Mouse (Mus musculus) hindbrain, embryonic 12.5 days (tissue): ENCODE results near the gene Cacna1a. TPM values are rescaled to one million over a fixed set of nuclear protein-coding genes. Genes with fewer than 3 reads are reported as not detected.

Source experiments
- ATAC-seq: fragments of 200-750 bp; cut with Nextera tagmentation; 2 replicates; pipeline ENCODE4 v1.8.0; 2017; ENCODE audit warnings: moderate TSS enrichment; ENCODE audit not compliant: low FRiP score
- H3K27ac ChIP-seq: fragments of 300-500 bp; sonication (generic); 2 replicates; pipeline ENCODE4 v1.5.1; 2016; ENCODE audit warnings: mild to moderate bottlenecking
- H3K27me3 ChIP-seq: fragments of 300-500 bp; sonication (generic); 2 replicates; pipeline ENCODE4 v1.6.1; 2016; ENCODE audit warnings: mild to moderate bottlenecking
- H3K36me3 ChIP-seq: fragments of 300-500 bp; sonication (generic); 2 replicates; pipeline ENCODE4 v1.6.1; 2016; ENCODE audit warnings: mild to moderate bottlenecking
- H3K4me1 ChIP-seq: fragments of 300-500 bp; sonication (generic); 2 replicates; pipeline ENCODE4 v1.6.1; 2016
- H3K4me2 ChIP-seq: fragments of 300-500 bp; sonication (generic); replicated peaks from 2 replicates; pipeline ENCODE4 v1.6.1; 2016; ENCODE audit warnings: mild to moderate bottlenecking
- H3K4me3 ChIP-seq: fragments of 300-500 bp; sonication (generic); 2 replicates; pipeline ENCODE4 v1.5.1; 2016; ENCODE audit warnings: mild to moderate bottlenecking
- H3K9ac ChIP-seq: fragments of 300-500 bp; sonication (generic); 2 replicates; pipeline ENCODE4 v1.6.1; 2016; ENCODE audit warnings: mild to moderate bottlenecking, moderate library complexity
- H3K9me3 ChIP-seq: fragments of 300-500 bp; sonication (generic); replicated peaks from 2 replicates; pipeline ENCODE4 v1.6.1; 2016; ENCODE audit warnings: mild to moderate bottlenecking
- WGBS: fragments of 180-500 bp; shearing (Covaris S2); methylation state at CpG from one replicate; pipeline ENCODE4 v1.1.7; 2016; 5-methylcytosine and 5-hydroxymethylcytosine counted together
- polyA plus RNA-seq: library from polyadenylated mRNA; unstranded; fragments of >200 nt; fragmentation: Nextera tagmentation; extraction: Ambion mirVana; gene quantifications from 2 replicates; pipeline ENCODE4 v1.2.1, GENCODE M21; 2016

Cacna1a gene
- polyA plus RNA-seq, 1 experiment from 2014 or later: 16.1 TPM

DNA sequence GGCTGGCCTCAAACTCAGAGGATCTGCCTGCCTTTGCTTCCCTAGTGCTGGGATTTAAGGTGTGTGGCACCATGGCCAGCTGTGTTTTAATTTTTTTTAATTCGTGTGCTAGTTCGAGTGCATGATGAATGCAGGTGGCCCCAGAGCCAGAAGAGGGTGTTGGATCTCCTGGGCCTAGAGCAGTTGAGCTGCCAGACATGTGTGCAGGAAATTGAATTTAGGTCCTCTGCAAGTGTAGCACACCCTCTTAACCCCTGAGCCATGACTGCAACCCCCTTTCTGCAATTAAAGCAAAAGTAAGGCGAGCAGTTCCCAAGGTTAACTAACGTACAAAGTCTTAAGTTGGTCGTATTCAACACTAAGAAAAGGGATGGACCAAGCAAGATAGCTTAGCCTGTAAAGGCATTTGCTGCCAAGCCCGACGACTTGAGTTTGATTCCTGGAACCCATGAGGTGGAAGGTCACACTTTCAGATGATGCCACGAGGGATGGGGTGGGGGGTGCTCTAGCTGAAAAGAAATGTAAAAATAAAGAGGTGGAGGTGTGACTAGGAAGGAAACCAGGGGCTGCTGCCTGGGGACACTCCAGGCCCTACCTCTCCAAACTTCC is 249.8 kb downstream of the Cacna1a start:
- H3K27ac ChIP-seq: peak overlapping the region; percentile 92
- WGBS: 43% methylated on average over 8 of the region's 8 CpGs
- peaks cover 46% of the 10 kb centered on the region for H3K4me1 ChIP-seq

DNA sequence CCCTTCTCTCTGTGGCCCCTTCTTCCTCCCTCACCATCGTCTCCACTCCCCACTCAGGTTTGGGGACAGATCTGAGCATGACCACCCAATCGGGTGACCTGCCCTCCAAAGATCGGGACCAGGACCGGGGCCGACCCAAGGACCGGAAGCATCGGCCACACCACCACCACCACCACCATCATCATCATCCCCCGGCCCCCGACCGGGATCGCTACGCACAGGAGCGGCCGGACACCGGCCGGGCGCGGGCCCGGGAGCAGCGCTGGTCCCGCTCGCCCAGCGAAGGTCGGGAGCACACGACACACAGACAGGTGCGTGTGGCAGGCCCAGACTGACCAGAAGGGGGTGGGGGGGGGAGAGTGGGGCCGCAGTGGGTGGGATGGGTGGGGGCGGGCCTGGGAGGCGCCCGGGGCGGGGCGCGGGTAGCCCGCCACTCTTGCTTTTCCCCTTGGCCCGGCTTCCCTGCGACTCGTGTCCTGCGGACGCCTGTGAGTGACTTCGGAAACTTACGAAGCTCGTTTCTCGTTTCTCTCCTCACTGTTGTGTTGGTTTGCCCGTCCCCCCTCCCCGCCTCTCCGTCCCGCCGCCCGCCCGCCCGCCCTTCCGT is 250.4 kb downstream of the Cacna1a start:
- Histone ChIP-seq H3K27ac (peak overlapping the region; percentile 92), H3K4me3 (peak overlapping the region; percentile 52), H3K4me2 (peak overlapping the region; percentile 85), H3K9ac (peak overlapping the region; percentile 87), H3K4me1 (peaks cover 43% of the 10 kb centered on the region), H3K9me3 (no peaks in the 10 kb centered on the region), H3K27me3 (no peaks in the 10 kb centered on the region), H3K36me3 (0 out of 2 replicates have a peak, but pooled peaks cover under 1% of the 10 kb centered on the region)
- ATAC-seq: peak; percentile 38
- WGBS: under 1% methylated on average over 40 of the region's 52 CpGs

More for the DNA sequence above, 249.8 kb downstream of the Cacna1a start:
- Histone ChIP-seq H3K27me3 (no peaks in the 10 kb centered on the region), H3K36me3 (0 out of 2 replicates have a peak, but pooled peaks cover 6% of the 10 kb centered on the region), H3K9me3 (no peaks in the 10 kb centered on the region), H3K4me2 (peak overlapping the region; percentile 85), H3K4me3 (peak overlapping the region; percentile 52), H3K9ac (peak overlapping the region; percentile 87)
- no peak for ATAC-seq

DNA sequence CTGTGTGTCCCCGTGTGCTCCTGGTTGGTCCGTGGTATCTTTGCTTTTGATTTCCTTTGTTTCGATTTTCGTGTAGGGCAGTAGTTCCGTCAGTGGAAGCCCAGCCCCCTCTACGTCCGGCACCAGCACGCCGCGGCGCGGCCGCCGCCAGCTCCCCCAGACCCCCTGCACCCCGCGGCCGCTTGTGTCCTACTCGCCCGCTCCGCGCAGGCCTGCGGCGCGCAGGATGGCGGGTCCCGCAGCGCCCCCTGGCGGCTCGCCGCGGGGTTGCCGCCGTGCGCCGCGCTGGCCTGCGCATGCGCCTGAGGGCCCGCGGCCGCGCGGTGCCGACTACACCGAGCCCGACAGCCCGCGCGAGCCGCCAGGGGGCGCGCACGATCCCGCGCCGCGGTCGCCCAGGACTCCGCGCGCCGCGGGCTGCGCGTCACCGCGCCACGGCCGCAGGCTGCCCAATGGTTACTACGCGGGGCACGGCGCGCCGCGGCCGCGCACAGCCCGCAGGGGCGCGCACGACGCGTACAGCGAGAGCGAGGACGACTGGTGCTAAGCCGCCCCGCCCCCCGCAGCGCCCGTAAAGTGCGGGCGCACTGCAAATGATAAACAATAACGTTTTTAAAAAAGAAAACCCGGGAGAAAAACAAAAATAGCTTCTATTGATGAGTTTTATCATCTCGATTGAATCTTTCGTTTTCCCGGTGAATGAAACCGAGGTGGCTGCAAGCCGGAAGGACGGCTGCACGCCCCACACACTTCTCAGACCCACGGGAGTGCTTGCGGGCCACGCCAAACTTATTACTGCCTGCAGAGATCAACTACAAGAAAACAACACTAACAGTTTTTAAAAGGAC is 251.1 kb downstream of the Cacna1a start:
- Histone ChIP-seq H3K4me1 (peaks cover 36% of the 10 kb centered on the region), H3K9ac (peak overlapping the region; percentile 87), H3K4me3 (peak overlapping the region; percentile 52), H3K27me3 (no peaks in the 10 kb centered on the region), H3K4me2 (peak overlapping the region; percentile 85), H3K9me3 (no peaks in the 10 kb centered on the region), H3K27ac (peak overlapping the region; percentile 92), H3K36me3 (no peaks in the 10 kb centered on the region)
- WGBS: under 1% methylated on average over 87 of the region's 106 CpGs
- peak; percentile 91 for ATAC-seq

DNA sequence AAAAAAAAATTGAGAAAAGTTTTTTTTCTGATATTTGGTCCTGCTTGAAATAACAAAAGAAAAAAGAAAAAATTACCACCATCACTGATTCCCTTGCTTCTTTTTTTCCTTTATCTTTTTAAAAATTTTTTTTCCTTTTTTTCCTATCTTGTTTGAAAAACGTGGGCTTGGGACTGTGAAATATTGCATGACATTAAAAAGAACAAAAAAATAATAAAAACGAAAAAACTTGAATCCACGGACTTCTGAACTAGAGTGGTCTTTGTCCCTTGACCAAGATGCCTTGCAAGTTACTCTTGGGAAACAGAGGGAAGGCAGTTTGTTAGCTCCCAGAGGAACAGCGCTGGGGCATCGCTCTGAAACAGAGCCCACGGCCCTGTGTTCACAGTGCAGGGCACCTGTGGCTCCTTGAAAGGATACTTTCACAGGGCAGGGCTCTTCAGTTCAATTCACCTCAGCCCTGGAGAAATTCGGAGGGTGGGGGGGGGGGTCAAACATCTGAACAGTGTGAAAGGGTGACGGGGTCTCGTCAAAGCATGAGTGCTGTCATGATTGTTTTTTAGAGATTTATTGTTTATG is 251.9 kb downstream of the Cacna1a start:
- H3K27ac ChIP-seq: no peak overlapping the region
- WGBS: 30% methylated on average over 9 of the region's 9 CpGs
- no peaks in the 10 kb centered on the region for H3K9me3 ChIP-seq
- H3K4me2 ChIP-seq: peak overlapping the region; percentile 85
- peak overlapping the region; percentile 52 for H3K4me3 ChIP-seq
- no peaks in the 10 kb centered on the region for H3K36me3 ChIP-seq
- H3K9ac ChIP-seq: peak overlapping the region; percentile 8; the same call in 1 of the 2 replicates
- no peak for ATAC-seq
- H3K4me1 ChIP-seq: peaks cover 29% of the 10 kb centered on the region
- H3K27me3 ChIP-seq: no peaks in the 10 kb centered on the region

DNA sequence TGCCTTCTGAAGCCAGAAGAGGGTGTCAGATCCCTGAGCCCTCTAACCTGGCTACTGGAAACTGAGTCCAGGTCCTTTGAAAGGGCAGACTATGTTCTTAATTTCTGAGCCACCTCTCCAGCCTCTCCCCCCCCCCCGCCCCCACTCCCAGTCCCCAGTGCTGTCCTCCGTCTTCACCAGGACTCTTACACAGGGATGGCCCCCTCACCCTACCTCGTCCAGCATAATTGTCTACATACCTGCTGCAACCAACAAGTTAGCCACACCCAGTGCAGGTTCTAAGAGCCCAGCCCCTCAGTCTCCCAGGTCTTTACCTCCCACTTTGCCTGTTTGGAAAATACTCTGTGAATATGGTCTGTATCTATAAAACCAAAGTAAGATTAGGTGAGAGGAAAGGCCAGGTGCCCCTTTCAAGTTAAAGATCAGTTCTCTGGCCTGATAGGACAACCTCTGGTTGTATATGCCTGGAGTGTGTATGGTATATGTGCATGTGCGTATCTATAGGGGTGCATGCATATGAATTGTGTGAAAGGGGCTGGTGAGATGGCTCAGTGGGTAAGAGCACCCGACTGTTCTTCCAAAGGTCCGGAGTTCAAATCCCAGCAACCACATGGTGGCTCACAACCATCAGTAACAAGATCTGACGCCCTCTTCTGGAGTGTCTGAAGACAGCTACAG is 252.5 kb downstream of the Cacna1a start:
- no peaks in the 10 kb centered on the region for H3K36me3 ChIP-seq
- peaks cover 22% of the 10 kb centered on the region for H3K4me1 ChIP-seq
- H3K4me3 ChIP-seq: no peak overlapping the region
- WGBS: 73% methylated on average over 7 of the region's 7 CpGs
- H3K9ac ChIP-seq: no peak overlapping the region
- H3K9me3 ChIP-seq: no peaks in the 10 kb centered on the region
- H3K27ac ChIP-seq: no peak overlapping the region
- no peak overlapping the region for H3K4me2 ChIP-seq
- no peak for ATAC-seq
- H3K27me3 ChIP-seq: no peaks in the 10 kb centered on the region

DNA sequence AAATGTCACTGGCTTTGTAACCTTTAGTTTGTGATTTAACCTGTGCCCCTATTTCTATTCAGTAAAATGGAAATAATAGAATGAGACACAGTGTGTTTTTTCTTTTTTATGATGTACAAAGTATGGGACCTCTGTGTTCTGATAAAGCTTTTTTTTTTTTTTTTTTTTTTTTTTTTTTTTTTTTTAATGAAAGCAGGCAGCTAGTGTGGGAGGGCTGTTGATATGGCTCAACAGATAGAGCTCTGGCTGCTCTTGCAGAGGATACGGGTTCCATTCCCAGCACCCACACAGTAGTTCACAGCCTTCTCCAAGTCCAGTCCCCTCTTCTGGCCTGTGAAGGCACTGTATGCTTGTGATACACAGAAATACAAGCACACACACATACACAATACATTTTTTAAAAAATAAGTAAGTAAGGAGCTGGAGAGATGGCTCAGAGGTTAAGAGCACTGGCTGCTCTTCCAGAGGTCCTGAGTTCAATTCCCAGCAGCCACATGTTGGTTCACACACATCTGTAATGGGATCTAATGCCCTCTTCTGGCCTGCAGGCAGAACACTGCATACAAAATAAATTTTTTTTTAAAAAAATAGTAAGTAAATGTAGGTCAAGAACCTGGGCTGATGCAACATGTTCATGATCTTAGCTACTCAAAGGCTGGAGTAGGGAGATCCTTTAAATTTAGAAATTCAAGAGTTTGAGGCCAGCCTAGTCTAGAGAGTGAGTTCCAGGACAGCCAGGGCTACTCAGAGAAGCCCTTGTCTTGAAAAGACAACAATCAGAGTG is 253.5 kb downstream of the Cacna1a start:
- WGBS: 100% methylated on average over 1 of the region's 1 CpGs
- H3K27me3 ChIP-seq: no peaks in the 10 kb centered on the region
- H3K9ac ChIP-seq: no peak overlapping the region
- H3K4me1 ChIP-seq: peaks cover 14% of the 10 kb centered on the region
- no peak overlapping the region for H3K4me3 ChIP-seq
- no peaks in the 10 kb centered on the region for H3K36me3 ChIP-seq
- no peaks in the 10 kb centered on the region for H3K9me3 ChIP-seq
- ATAC-seq: no peak
- H3K4me2 ChIP-seq: no peak overlapping the region
- H3K27ac ChIP-seq: no peak overlapping the region

DNA sequence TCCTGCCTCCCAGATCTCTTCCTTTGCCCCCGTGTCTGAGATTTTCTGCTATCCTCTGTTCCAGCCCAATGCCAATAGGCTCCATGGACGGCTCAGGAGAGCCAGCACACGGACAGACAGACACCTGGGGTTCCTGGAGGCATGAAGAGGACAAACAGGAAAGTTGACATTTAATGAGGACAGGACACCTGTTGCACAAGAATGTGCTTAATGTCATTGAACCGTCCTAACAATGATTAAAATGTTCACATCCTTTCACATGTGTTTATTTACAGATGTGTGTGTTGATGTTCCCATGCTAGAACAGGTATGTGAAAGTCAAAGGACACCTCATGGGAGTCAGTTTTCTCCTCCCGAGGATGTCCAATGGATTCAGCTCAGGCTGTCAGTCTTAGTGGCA is 254.8 kb downstream of the Cacna1a start:
- Histone ChIP-seq H3K27me3 (no peaks in the 10 kb centered on the region), H3K4me1 (peaks cover 17% of the 10 kb centered on the region), H3K4me3 (no peak overlapping the region), H3K4me2 (no peak overlapping the region), H3K27ac (no peak overlapping the region), H3K9me3 (no peaks in the 10 kb centered on the region), H3K36me3 (no peaks in the 10 kb centered on the region), H3K9ac (no peak overlapping the region)
- WGBS: 76% methylated on average over 5 of the region's 5 CpGs
- ATAC-seq: no peak

DNA sequence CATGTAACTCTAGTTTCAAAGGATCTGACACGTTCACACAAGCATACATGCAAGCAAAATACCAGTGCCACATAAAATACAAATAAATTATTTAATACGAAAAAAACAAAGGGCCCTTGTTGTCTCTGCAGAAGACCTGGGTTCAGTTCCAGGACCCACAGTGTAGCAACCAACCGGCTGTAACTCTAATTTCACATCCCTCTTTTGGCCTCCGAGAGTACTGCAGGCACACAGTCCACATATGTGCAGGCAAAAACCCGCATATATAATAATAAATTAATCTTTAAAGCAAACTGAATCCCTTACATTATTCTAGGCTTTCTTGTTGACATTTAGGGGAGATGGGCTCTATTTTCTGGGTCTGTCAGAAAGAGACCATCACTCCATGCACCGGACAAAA is 258.6 kb downstream of the Cacna1a start:
- Histone ChIP-seq H3K4me3 (peak overlapping the region; percentile 17; the same call in 1 of the 2 replicates), H3K9ac (no peak overlapping the region), H3K27ac (no peak overlapping the region; the same call in 1 of the 2 replicates), H3K4me1 (peaks cover 17% of the 10 kb centered on the region), H3K36me3 (no peaks in the 10 kb centered on the region), H3K9me3 (no peaks in the 10 kb centered on the region), H3K27me3 (no peaks in the 10 kb centered on the region), H3K4me2 (no peak overlapping the region)
- 58% methylated on average over 6 of the region's 6 CpGs for WGBS
- no peak for ATAC-seq

DNA sequence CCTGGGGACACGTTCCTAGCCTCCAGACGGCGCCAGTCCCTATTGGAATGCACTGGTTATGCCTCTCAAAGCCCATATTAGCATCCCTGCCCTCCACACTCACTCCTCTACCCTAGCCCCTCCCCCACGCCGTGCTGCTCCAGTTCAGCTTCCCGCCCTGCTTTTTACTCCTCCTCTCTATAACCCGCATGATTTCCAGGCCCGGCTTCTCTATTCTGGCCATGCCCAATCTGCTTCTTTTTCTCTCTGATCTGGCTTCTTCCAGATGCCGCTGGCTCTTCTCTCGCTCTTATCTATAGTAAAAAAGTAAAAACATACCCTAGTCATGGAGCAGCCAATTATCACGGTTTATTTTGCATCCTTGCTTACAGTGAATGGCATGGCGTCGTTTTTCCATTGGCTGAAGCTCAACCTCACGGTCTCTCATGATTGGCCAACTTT is 259.2 kb downstream of the Cacna1a start:
- Histone ChIP-seq H3K4me2 (peak overlapping the region; percentile 49), H3K27ac (peak overlapping the region; percentile 55; the same call in 1 of the 2 replicates), H3K36me3 (no peaks in the 10 kb centered on the region), H3K4me1 (peaks cover 17% of the 10 kb centered on the region), H3K9ac (0 out of 2 replicates have a peak overlapping the region, but pooled peaks have one; percentile 35), H3K27me3 (no peaks in the 10 kb centered on the region), H3K9me3 (no peaks in the 10 kb centered on the region), H3K4me3 (peak overlapping the region; percentile 17)
- WGBS: 4% methylated on average over 14 of the region's 14 CpGs
- peak; percentile 78 for ATAC-seq

DNA sequence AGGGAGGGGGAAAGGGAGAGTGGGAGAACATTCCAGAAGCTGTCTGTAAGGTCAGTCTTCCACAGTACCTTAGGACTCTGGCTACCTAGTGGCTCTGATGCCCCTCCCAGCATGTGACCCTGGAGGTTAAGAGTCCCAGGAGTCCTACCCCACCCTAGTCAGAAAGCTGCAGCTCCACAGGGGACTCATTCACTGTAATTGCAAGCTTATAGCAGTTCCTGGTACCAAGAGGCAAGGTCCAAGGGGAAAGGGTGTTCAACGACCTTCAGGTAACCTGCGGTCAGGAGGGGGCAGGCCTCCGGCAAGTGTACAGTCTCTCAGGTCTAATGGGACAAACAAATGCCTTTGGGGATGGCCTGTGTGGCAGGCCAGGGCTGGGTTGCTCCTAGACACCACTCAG is 262.0 kb downstream of the Cacna1a start:
- 46% methylated on average over 3 of the region's 3 CpGs for WGBS
- Histone ChIP-seq H3K4me3 (no peak overlapping the region), H3K9ac (no peak overlapping the region), H3K4me2 (no peak overlapping the region), H3K9me3 (no peaks in the 10 kb centered on the region), H3K36me3 (no peaks in the 10 kb centered on the region), H3K27me3 (no peaks in the 10 kb centered on the region), H3K27ac (peak overlapping the region; percentile 62; the same call in 1 of the 2 replicates), H3K4me1 (peaks cover 23% of the 10 kb centered on the region)
- ATAC-seq: no peak; the same call in 1 of the 2 replicates

DNA sequence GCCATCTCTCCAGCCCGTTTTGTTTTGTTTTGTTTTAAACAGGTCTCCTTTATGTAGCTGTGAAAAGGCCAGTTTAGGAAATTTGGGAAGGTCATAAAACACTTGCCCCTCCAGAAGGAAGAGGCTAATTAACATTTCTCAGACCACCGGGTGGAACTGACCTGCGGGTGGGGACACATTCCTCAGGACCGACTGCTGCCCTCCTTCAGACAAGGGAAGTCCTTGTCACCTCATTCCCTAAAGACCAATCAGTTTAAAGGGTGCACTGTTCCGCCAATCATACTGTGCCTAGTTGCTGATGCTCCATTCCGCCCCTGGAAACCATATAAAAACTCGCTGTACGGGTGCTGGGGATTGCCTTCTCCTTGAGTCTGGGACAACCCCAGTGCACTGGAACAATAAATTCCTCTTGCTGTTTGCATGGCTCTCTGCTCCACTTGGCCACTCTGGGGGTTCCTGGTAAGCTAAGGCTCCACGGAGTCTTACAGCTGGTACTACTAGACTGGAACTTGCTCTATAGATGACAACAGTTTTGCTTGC is 264.9 kb downstream of the Cacna1a start:
- Histone ChIP-seq H3K4me2 (no peak overlapping the region), H3K27me3 (no peaks in the 10 kb centered on the region), H3K4me1 (peaks cover 34% of the 10 kb centered on the region), H3K36me3 (no peaks in the 10 kb centered on the region), H3K4me3 (no peak overlapping the region), H3K9me3 (no peaks in the 10 kb centered on the region), H3K9ac (no peak overlapping the region), H3K27ac (no peak overlapping the region)
- 59% methylated on average over 9 of the region's 9 CpGs for WGBS
- no peak for ATAC-seq
